ENCODE assay signal across 13 mouse cellular contexts in genomic region chr6:108807446-108807845, GRCm38 (mm10). TPM values are rescaled to one million over a fixed set of nuclear protein-coding genes. Genes with fewer than 3 reads are reported as not detected.
A peak's percentile ranks its signal among the peaks of the same experiment; 100 is the strongest.
DNase-seq lines count a peak whose midpoint lies in the region; ATAC-seq and TF ChIP-seq lines count a peak whose summit lies in the region.
"Had no signal": no experiment of that assay in that cellular context is flagged by ENCODE, and none has a peak within 500 bp of the region (broad histone marks: within the 10 kb centered on the region; RNA-seq: fewer than 3 reads in every experiment).

No protein-coding gene starts in this region.

- H3K27me3 ChIP-seq in lung, postnatal 0 days (replicated peaks; ENCODE audit: insufficient read depth, low read length) = no peaks in the 10 kb centered on the region
- H3K27me3 ChIP-seq: forebrain, embryonic 15.5 days had no signal

- H3K4me1 ChIP-seq in lung, postnatal 0 days (ENCODE audit: insufficient read depth, low read depth, low read length) = no peaks in the 10 kb centered on the region
- peaks cover 7% of the 10 kb centered on the region for H3K4me1 ChIP-seq in lung, adult 2 months (ENCODE audit: control insufficient read depth, insufficient read depth, low read length)

- intact Hi-C loops in gastrocnemius, adult 2 months (cut with DNase I) = no loop called here

- peak; percentile 43 for TF ChIP-seq CTCF in gastrocnemius, adult 2 months (IDR thresholded peaks at IDR 0.05)
- peak; percentile 40 for TF ChIP-seq CTCF in lung, postnatal 0 days (IDR thresholded peaks at IDR 0.05)
- TF ChIP-seq CTCF in lung, adult 2 months (IDR thresholded peaks at IDR 0.05; ENCODE audit: insufficient read depth, low read length) = no peak

- no peaks in the 10 kb centered on the region for H3K36me3 ChIP-seq in lung, postnatal 0 days (ENCODE audit: insufficient read depth, low read length)
- H3K36me3 ChIP-seq: forebrain, embryonic 15.5 days had no signal

- no peak for DNase-seq in gastrocnemius, adult 2 months
- DNase-seq in gastrocnemius, postnatal 10 days = no peak
- no peak for DNase-seq in lung, postnatal 0 days (ENCODE audit: low spot score)
- DNase-seq in lung, adult 2 months = no peak
- peak; percentile 61 for DNase-seq in induced T-regulatory cell, adult 2 months (ENCODE audit: low read depth)
- DNase-seq in thymus, postnatal 4 days = peak; percentile 77
- no peak for DNase-seq in layer of hippocampus, postnatal 36 days
- DNase-seq in embryo, embryonic 11 days = no peak
- DNase-seq: adrenal gland, postnatal 14 days; gastrocnemius, postnatal 25 days; kidney, postnatal 14 days; right cerebral cortex, postnatal 25 days had no signal

- TF ChIP-seq POLR2A in lung, adult 2 months (IDR thresholded peaks at IDR 0.05; ENCODE audit: borderline replicate concordance, extremely low read depth, low read depth, low read length) = no peak

- no peak overlapping the region for H3K27ac ChIP-seq in gastrocnemius, adult 2 months
- no peak overlapping the region for H3K27ac ChIP-seq in lung, postnatal 0 days (ENCODE audit: low read length)
- H3K27ac ChIP-seq: forebrain, embryonic 15.5 days had no signal

- no peaks in the 10 kb centered on the region for H3K9me3 ChIP-seq in lung, postnatal 0 days (ENCODE audit: low read length)
- H3K9me3 ChIP-seq: forebrain, embryonic 15.5 days had no signal

- WGBS in lung, postnatal 0 days = 70% methylated on average over 3 of the region's 3 CpGs
- WGBS in lung, adult 2 months = 68% methylated on average over 3 of the region's 3 CpGs

- no peak for TF ChIP-seq EP300 in lung, postnatal 0 days (IDR thresholded peaks at IDR 0.05)

- ATAC-seq in lung, postnatal 0 days = no peak
- ATAC-seq: forebrain, embryonic 15.5 days had no signal

- H3K4me2 ChIP-seq in lung, postnatal 0 days (replicated peaks; ENCODE audit: low read depth, low read length) = no peak overlapping the region
- H3K4me2 ChIP-seq: forebrain, embryonic 15.5 days had no signal

- H3K4me3 ChIP-seq in gastrocnemius, adult 2 months = no peak overlapping the region
- no peak overlapping the region for H3K4me3 ChIP-seq in lung, postnatal 0 days (ENCODE audit: low read depth, low read length)
- no peak overlapping the region for H3K4me3 ChIP-seq in lung, adult 2 months (replicated peaks; ENCODE audit: extremely low read depth, low read depth, low read length)
- H3K4me3 ChIP-seq: forebrain, embryonic 15.5 days had no signal

- no peak overlapping the region for H3K9ac ChIP-seq in lung, postnatal 0 days (replicated peaks; ENCODE audit: low read depth)
- H3K9ac ChIP-seq: forebrain, embryonic 15.5 days had no signal

RNA-seq across cellular contexts. Expression of gene Edem1, which starts 21.0 kb away (rescaled TPM):
- total RNA-seq in gastrocnemius, adult 2 months (2021) = 1 to 10 TPM; 5.4 to 6.7 TPM
- total RNA-seq in gastrocnemius, postnatal 10 days (2021) = 10 to 100 TPM; 12.6 to 20.3 TPM
- polyA plus RNA-seq in lung, postnatal 0 days (2015; fragmentation: Nextera tagmentation; extraction: Ambion mirVana) = 15.0 and 15.5 TPM in 2 replicates
- polyA plus RNA-seq in lung, adult 2 months (2012; rRNA removed) = 18.4 and 18.5 TPM in 2 replicates
- total RNA-seq in layer of hippocampus, postnatal 36 days (2021) = 10 to 100 TPM; 16.9 to 18.6 TPM

RNA-seq across cellular contexts. Expression of gene Arl8b, which starts 24.5 kb away (rescaled TPM):
- 100 to 1,000 TPM; 110 to 120 TPM for total RNA-seq in gastrocnemius, adult 2 months (2021)
- total RNA-seq in gastrocnemius, postnatal 10 days (2021) = 10 to 100 TPM; 70.5 to 75.3 TPM
- polyA plus RNA-seq in lung, postnatal 0 days (2015; fragmentation: Nextera tagmentation; extraction: Ambion mirVana) = 45.5 and 54.3 TPM in 2 replicates
- 14.5 and 19.4 TPM in 2 replicates for polyA plus RNA-seq in lung, adult 2 months (2012; rRNA removed)
- total RNA-seq in layer of hippocampus, postnatal 36 days (2021) = 100 to 1,000 TPM; 215 to 216 TPM

Comparison
In these comparisons a context has a peak if more than half of its experiments do, and no peak if none do; other contexts are left out.
1. DNase-seq: peak in induced T-regulatory cell, adult 2 months (single experiment) and thymus, postnatal 4 days (single experiment); none in gastrocnemius, adult 2 months (single experiment), gastrocnemius, postnatal 10 days (single experiment), lung, postnatal 0 days (single experiment), lung, adult 2 months (single experiment), layer of hippocampus, postnatal 36 days (0 of 2) and embryo, embryonic 11 days (single experiment).